Mouse (Mus musculus) urinary bladder, postnatal 4 days (tissue): ENCODE measurements around the gene 4930558K02Rik.

ENCODE experiments used
- DNase-seq, 2 experiments: peaks; one replicate each; pipeline ENCODE4 v3.0.0; 2021 to 2022; ENCODE audit warnings: low spot score in 2 of 2

4930558K02Rik gene

DNA sequence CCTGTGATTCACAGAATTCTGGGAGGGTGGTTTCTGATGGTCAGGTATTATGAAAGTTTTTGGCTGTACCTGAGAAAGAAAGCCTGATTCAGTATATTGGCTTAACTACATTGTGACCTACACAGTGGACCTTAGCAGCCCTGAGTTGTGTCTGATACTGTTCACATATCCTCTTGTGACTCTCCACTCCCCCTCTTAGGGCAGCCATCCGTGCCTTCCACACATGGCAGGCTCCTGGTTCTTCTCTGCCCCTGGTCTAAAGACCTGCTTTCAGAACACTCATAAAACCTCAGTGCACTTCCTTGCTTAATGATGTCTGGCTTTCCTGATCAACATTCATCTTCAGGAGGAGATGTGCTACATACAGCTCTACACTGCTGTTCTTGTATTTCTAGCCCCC lies 26.8 kb downstream of the 4930558K02Rik start:
- DNase-seq, result no peak

DNA sequence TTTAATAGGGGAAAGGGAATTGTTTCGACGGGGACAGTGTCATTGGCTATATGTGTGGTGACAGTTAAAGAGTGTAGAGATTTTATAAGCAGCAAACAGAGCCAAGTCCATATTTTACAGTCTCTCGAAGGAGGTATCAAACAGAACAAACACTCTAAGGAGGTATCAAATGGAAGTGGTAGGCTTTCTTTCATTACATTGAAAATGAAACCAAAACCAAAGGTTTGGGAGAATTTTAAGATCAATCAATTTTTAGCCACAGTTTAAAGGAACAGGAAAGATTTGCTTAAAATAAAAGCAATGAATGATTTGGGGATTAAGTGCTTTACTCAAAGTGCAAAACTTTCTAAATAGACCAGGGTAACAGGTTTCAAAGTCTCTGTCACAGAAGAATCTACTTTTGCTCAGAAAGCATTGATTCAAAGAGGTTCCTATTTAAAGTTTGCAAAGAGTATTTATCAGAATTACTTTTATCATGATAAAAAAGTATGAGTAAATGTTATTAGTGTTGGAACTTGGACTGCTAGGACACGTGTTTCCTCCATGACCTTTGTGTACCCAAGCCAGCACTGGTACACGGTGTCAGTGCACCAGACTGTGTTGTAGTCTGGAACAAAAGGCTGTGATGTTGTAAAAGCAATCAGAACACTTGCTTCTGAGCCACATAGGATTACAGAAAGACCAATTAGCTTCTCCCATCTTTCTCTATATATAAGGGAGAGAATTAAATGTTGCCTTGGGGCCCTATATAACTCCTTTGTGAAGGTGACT lies 28.2 kb downstream of the 4930558K02Rik start:
- DNase-seq, result no peak

DNA sequence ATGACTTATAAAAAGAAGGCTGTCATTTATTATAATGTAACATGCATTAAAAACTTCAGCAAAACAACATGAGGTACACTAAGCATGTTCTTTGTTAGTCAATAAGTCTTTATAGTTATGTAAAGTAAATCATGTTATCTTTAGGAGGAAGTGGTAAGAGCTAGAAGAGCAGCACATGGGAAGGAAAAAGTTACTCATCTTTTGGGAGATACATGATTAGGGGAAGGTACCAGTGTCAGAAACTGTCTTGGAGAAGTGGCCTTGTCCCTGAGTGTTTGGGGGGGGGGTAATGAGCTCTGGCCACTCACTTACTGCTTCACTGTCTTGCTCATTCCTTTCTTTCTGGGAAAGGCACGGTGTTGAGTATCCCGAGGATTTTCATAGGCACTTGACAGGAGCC lies 37.4 kb downstream of the 4930558K02Rik start:
- DNase-seq, result no peak

DNA sequence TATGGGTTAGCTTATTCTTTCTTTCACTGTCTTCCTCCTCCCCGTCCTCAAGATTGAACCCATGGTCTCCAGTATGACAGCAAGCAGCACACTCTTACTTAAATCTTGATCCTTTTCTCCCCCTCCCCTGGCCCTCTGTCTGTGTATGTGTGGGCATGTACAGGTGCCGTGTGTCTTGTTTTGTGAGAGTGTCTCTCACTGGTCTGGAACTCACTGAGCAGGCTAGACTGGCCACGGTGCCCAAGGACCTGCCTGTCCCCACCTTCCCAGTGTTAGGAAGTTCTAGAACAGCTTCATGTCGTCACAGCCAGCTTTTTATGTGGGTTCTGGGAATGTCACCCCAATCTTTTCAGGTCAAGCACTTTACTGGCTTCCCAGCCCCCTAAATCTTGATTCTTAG lies 47.1 kb downstream of the 4930558K02Rik start:
- no peak for DNase-seq

DNA sequence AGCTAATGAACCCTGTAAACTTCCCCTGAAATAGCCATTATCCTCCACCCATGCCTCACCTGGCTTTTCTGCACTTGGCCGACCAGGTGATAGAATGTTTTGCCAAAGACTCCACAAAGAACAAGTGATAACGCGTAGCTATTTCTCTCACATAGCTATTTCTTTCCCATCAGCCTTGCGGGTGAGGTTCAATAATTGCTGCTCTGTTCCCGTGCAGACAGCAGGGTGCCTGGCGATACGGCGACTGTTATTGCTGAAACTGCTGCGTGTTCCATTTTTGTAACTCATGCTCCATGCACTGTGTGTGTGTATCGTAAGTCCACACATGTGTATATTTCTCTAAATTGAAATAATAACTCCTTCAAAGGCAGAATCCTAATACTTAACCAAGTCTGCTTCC lies 47.6 kb downstream of the 4930558K02Rik start:
- no peak for DNase-seq

DNA sequence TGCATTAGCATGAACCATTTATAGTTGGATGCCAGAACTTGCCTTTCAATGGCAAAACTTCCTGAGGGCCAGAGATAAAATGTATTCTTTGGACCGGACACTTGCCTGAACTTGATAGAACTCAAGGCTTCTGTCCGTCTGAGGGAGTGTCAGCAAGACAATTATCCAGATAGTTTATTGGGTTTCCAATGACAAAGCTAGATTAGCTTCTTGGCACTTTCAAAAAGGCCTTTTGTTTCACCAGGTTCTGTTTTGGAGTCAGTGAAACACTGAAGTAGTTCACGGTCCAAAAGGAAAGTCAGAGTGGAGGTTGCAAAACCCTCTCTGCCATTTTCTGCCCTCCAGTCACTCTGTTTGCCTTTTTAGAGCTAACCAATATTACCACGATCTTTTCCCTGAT lies 48.1 kb downstream of the 4930558K02Rik start:
- no peak for DNase-seq

DNA sequence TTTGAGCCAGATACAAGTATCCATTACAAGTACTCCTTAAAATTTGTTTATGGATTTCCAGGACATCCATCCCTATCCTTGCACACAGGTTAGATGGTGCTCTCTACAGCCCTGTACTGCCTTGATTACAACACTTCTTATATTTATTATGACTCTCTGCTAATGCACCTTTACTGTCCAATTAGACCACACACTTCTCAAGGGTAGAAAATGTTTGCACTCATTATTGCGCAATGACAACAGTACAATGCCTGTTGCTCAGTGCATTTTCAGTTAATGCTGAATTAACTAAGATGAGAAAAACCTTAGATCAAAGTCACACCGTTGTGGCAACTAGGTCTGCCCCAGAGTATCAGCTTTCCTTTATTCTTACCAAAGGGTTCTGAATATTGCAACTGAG lies 51.5 kb downstream of the 4930558K02Rik start:
- no peak for DNase-seq

DNA sequence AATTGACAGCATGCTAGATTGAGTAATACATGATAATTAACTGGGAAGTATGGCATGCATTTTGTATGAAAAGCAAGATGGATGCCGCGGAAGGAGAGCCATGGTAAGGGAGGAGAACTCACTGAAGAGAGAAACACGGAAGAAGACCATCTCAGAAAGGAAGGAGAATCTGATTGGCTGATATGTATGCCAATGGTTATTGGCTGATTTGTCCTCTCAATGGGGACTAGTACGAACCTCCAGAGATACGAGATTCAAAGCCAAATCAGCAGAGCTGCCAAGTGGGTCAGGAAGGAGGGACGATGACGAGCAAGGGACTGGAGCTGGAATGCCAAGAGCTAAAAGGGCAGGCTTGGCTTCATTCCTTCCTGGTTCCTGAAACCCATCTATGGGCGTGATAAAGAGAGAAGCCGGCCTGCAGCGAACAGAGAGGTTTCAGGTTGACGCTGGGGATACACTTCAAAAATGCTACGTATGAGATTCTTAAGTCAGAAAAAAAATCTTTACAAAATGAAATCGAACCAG lies 54.1 kb downstream of the 4930558K02Rik start:
- no peak for DNase-seq

DNA sequence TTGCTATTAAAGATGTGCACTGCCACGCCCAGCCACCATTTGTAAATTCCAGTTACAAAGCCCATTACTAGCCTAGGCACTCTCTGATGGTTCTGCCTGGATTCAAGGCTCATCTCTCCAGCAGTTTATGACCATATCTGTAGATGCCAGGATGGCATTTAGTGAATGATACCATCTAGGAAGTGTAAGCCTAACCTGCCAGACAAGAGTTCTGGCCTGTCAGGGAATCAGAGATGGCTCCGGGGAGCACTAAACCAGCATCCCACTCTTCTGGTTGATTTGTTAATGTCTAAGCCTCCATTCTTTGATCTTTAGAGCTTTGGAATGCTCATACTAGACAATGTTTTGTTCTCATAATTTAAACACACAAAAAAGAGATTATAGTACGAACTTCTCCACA lies 55.1 kb downstream of the 4930558K02Rik start:
- DNase-seq, result no peak

DNA sequence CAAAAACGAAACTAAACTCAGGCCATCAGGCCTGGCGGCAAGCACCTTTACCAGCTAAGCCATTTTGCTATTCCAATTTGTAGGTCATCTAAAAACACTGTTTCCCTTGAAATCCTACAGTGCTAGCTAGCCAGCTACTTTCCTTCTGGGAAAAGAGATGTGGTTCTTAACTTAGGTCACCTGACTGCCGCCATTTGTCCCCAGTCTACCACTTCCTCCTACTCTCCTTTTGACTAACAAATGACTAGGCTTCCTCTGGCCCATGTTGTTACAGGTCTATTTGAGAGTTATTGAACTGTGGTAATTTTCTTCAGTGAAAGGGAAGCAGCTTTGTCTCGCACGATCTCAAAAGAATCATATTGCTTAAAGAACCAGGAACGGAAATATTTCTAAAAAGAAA lies 57.5 kb downstream of the 4930558K02Rik start:
- no peak for DNase-seq

DNA sequence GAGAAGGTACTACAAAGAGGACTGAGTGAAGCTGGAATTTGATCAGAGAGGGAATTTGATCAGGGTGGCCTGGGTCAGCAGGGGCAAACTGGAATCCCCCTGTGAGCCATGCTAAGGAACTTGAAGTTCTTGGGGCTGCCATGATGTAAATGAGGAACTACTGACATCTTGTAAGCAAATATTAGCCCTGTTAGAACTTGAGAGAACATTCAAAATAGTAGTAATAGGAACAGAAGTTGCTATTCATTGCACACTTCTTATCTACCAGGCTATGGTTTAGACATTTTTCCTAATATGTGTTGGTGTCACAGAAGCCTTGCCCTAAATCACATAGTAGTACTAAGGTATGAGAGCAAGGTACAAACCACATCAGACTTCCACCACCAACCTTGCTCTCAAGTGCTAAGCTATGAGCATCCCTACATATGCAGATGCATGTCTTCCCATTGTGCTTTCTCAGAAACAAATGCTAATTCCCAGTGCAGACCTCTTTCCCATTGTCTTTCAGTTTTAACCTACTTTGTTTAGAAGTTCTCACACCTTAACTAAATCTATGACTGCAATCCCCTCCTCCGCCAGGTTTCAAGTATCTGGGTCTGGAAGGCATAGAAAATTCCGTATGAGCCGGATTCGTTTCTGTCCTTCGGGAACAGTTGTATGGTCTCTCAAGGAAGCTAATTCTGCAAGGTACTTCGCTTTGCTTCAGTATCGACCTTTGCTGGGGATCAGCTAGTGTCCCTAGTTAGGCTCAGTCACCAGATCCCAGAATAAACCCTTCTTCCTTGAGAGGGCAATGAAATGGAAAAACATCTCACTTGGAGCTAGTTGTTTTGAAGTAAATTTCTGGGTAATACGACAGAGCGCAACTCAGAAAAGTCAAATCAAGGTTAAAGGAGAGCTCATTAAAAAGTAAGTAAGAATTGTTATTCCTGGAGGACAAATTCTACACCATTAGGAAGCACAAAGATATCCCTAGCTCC lies 58.7 kb downstream of the 4930558K02Rik start:
- no peak for DNase-seq

DNA sequence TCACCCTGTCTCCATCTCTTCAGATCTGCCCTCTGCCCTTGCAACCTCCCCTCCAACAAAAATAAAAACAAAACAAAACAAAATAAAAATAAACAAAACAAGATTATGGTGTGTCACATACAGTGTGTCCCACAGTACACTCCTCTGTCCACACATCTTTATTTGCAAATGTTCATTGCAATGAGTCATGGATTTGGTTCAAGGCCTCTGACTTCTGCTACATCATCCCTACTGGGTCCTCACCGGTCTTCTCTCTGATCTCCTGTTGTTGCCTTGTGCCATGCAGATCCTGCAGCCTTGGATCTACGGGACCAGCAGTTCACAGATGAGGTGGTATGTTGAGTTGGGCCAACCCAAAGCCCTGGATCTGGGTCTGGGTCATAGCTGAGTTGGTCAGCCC lies 59.8 kb downstream of the 4930558K02Rik start:
- DNase-seq, result no peak

DNA sequence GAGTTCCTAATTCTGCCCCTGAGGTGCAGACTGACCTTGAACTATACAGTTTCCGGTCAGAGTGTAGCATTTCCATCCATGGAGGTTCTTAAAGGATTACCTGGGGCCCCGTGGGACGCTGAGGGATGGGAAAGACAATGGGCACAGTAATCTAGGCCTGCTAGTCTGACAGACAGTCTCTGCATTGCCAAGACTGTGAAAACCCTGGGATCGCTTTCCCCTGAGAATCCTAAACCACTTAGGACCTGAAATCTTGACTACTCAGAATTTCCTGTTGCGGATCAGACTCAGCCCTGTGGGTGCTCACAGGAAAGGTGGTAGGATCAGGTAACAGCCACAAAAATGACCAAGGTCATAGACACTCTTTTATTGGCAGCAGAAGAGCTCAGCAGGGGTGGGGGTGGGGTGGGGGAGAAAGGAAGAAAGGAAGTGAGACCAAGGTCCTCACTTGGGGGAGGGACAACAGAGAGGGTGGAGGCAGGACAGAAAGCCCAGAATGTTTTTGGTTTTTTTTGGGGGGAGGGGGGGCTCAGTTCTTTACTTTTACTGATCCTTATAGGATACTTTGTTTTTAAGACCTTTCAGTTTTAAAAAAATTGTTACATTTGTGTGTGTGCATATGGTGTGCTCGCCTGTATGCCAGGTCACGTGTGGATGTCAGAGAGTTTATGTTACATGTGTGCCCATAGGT lies 60.6 kb downstream of the 4930558K02Rik start:
- DNase-seq, result no peak

DNA sequence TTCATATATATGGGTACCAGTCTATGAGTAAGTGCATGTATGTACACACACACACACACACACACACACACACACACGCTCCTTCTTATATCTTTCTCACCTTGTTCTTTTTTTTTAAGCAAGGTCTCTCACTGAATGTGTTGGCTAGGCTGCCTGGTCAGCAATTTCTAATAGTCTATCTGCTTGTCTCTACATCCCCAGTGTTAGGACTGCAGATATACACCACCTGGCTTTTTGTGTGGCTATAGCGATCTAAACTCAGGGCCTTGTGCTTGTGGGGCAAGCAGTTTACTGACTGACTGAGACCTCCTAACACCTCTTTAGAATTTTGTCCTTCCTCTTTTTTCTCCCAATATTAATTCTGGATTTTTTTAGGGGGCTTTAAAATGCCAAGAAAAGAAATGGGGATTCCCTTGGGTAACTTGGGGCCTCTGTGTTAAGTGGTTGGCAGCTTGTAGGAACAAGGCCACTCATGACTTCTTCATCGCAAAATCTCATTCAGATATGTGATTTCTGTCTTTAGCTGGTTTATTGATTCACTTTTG lies 61.4 kb downstream of the 4930558K02Rik start:
- DNase-seq, result no peak

DNA sequence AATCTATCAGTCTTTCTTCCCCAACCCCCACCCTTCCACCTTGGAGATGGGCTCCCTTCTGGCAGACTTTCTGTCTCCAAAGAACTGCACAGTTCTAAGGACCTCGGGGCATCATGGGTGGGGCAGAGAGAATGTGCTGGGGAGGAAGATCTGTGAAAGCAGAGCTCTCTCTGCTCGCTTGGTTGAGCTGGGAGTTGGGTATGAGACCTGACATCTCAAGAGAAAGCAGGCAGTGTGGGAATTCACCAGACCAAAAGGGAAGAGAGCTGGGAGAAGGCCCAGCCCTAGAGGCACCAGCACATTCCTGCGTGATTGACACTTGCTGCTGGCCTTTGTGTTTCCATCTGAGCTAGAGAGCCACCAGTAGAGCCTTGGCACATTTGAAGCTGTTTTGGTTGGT lies 63.4 kb downstream of the 4930558K02Rik start:
- DNase-seq, result no peak

DNA sequence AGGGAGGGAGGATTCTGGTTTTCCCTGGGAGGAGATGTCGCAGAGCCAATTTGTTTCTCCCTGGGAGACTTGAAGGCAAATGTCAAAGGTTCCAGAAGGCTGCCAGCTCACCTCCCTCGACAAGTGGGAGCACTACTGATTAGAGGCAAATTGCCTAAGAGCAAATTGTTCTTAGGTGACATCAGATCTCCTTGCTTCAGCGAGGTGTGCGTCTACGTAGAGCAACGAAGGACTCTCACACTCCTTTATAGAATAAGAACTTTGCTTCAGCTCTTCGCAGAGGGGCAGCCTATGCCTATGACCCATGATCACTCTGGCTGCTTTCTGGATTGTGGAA lies 65.8 kb downstream of the 4930558K02Rik start:
- DNase-seq, result no peak

DNA sequence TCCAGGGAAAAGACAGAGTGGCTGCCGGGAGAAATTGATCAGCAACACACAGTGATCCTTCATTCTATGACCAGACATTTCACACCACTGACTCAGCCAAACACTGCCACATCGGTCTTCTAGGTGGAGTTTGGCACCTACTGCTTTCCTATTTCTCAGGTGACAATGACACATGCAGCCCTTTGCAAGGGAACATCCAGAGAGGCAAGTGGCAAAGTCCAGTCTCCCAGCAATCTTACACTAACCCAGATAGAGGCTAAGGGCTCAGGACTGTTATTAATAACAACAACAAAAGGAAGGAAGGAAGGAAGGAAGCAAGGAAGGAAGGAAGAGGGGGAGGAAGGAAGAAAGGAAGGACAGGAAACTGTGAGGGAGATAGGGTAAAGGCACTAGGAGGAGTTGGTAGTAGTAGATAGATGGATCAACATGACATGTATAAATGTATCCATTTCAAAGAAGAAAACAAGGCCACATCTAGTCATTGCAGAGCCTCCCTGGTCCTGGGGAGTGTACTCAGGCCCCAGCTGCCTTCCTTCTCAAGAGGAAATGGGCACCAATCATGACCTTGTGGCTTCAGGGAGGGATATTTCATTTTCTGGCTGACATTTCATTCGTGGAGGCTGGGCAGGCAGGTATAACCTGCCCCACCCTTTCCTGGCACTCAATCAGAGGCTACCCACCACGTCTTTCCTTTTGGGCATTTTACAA lies 66.3 kb downstream of the 4930558K02Rik start:
- DNase-seq, result no peak

DNA sequence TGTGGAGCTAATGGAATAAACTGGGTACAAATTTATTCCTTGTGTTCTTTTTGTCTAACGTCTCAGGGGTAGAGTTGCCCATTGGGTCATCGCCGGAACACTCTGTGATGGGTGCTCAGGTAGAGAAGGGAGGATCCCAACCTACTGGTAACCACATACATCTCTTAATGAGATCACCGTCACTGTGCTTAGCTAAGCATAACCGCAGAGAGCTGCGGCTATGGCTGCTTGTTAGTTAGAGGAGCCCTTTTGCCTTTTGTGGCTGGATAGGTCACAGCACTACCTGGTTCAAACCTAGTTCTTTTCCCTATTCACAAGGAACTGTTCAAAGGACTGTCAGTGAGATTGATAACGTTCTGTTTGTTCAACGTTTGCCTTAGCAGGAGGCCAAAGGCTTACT lies 70.4 kb downstream of the 4930558K02Rik start:
- no peak for DNase-seq

DNA sequence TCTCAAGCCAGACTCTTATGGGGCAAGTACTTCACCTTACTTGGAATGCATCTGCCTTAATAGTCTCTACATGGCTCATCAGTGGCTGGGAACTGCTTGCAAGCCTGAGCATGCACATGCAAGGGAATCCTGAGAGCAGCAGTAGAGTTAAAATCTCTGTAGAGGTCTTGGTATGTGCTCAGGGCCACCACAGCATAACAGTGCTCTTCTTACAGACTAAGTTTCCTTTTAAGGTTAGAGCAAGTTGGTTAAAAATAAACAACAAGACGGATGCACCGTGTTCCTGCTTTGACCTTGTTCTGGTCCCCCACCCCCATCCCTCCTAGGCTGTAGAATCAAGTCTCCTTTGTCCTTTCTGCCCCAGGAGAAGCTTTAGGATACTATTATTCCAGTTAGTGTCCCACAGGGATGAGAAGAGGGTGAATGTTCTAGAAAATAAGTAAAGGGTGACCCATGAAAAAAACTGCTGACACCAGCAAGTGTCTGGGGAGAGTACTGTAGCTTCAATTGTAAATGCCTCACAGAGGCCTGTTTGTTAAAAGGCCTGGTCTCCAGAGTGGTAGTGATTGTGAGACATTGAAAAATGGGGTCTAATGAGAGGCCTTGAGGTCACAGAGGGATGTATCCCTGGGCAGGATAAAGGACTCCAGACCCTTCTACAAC lies 71.5 kb downstream of the 4930558K02Rik start:
- DNase-seq, result no peak

DNA sequence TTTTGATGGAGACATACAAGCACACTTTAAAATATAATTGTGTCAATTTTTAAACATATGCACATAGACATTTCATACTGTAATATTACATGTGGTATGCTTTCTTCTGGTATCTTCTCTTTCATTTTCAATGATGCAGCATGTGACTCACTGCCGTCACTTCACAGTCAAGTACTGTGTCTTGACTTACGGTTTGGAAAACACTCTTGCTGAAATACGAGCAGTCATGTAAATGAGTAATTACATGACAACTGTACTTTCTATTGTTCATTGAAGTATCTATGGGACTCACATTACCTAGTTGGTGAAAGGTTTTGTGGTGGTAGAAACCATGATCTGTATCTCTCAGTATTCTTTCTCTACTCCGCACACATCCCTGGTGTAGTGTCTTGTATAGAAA lies 72.3 kb downstream of the 4930558K02Rik start:
- DNase-seq, result no peak
